Comparison of ENCODE assay signal across 25 mouse cellular contexts in the genomic region with DNA sequence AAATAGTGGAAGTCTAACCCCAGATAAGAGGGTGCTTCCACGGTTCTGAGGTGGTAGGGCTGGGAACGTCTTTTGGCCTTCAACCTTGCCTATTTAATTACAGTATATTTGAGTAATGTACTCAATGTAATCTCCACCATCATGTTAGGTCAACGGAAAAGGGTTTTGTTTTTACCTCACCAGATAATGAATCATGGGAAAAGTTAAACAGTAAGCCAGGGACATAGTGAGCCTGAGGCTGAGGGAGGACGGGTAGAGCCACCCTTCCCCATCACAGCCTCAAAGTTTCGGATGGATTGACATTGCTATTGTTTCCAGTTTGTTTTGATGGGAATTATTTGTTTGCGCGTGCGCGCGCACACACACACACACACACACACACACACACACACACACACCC.
DNase-seq lines count a peak whose midpoint lies in the region; ATAC-seq lines count a peak whose summit lies in the region.
"Had no signal": no experiment of that assay in that cellular context is flagged by ENCODE, and none has a peak within 500 bp of the region (broad histone marks: within the 10 kb centered on the region; RNA-seq: fewer than 3 reads in every experiment).

No protein-coding gene starts in this region.

- ATAC-seq in kidney, embryonic 16.5 days (ENCODE audit: low FRiP score, low TSS enrichment): 0 out of 2 replicates have a peak, but pooled peaks have one; percentile 12
- peak; percentile 53; the same call in 1 of the 2 replicates for ATAC-seq in stomach, embryonic 15.5 days (ENCODE audit: insufficient read depth, low FRiP score, low read depth)
- ATAC-seq: forebrain, embryonic 13.5 days; forebrain, embryonic 16.5 days; Patski had no signal

- H3K27me3 ChIP-seq in kidney, embryonic 16.5 days (ENCODE audit: insufficient read depth, low read length): no peaks in the 10 kb centered on the region
- no peaks in the 10 kb centered on the region for H3K27me3 ChIP-seq in stomach, embryonic 15.5 days (replicated peaks)
- H3K27me3 ChIP-seq: forebrain, embryonic 13.5 days; heart, embryonic 12.5 days; heart, embryonic 15.5 days; hindbrain, embryonic 13.5 days; Patski had no signal

- no peak overlapping the region for H3K4me2 ChIP-seq in kidney, embryonic 16.5 days (replicated peaks; ENCODE audit: low read depth, low read length)
- no peak overlapping the region for H3K4me2 ChIP-seq in stomach, embryonic 15.5 days
- H3K4me2 ChIP-seq: forebrain, embryonic 13.5 days; heart, embryonic 12.5 days; heart, embryonic 15.5 days; hindbrain, embryonic 13.5 days had no signal

- no peaks in the 10 kb centered on the region for H3K36me3 ChIP-seq in kidney, embryonic 16.5 days (ENCODE audit: insufficient read depth, low read length)
- H3K36me3 ChIP-seq in stomach, embryonic 15.5 days: no peaks in the 10 kb centered on the region
- H3K36me3 ChIP-seq: forebrain, embryonic 10.5 days; heart, embryonic 12.5 days; heart, embryonic 15.5 days; hindbrain, embryonic 10.5 days; hindbrain, embryonic 13.5 days had no signal

- DNase-seq in heart, adult 11 months: peak; percentile 42
- DNase-seq in heart, adult 9 months (ENCODE audit: low spot score in 2 of 2): no peak
- DNase-seq in kidney, adult 18-20 months: peak; percentile 8
- DNase-seq in kidney, postnatal 10 days: no peak
- no peak for DNase-seq in kidney, postnatal 25 days
- DNase-seq in spleen, postnatal 36 days (ENCODE audit: low spot score in 2 of 2): no peak
- DNase-seq: adrenal gland, postnatal 10 days; adrenal gland, postnatal 36 days; cerebellum, adult 18-20 months; cerebellum, adult 9-10 months; cerebellum, postnatal 14 days; gastrocnemius, postnatal 10 days; gastrocnemius, postnatal 36 days; heart, postnatal 10 days; heart, postnatal 36 days had no signal

- H3K27ac ChIP-seq in kidney, embryonic 16.5 days (ENCODE audit: low read length): no peak overlapping the region
- no peak overlapping the region for H3K27ac ChIP-seq in stomach, embryonic 15.5 days
- H3K27ac ChIP-seq: forebrain, embryonic 10.5 days; forebrain, embryonic 13.5 days; heart, embryonic 15.5 days; hindbrain, embryonic 10.5 days; hindbrain, embryonic 13.5 days had no signal

- H3K9ac ChIP-seq in kidney, embryonic 16.5 days (replicated peaks; ENCODE audit: low read length): no peak overlapping the region
- no peak overlapping the region for H3K9ac ChIP-seq in stomach, embryonic 15.5 days
- H3K9ac ChIP-seq: forebrain, embryonic 13.5 days; heart, embryonic 12.5 days; heart, embryonic 15.5 days; hindbrain, embryonic 13.5 days had no signal

- peaks cover 4% of the 10 kb centered on the region; the same call in 1 of the 2 replicates for H3K9me3 ChIP-seq in kidney, embryonic 16.5 days (ENCODE audit: low read length)
- no peaks in the 10 kb centered on the region for H3K9me3 ChIP-seq in stomach, embryonic 15.5 days
- H3K9me3 ChIP-seq: forebrain, embryonic 10.5 days; forebrain, embryonic 13.5 days; hindbrain, embryonic 10.5 days; hindbrain, embryonic 13.5 days had no signal

- no peak overlapping the region for H3K4me3 ChIP-seq in kidney, embryonic 16.5 days (ENCODE audit: low read length)
- H3K4me3 ChIP-seq in stomach, embryonic 15.5 days (replicated peaks): no peak overlapping the region
- H3K4me3 ChIP-seq: forebrain, embryonic 10.5 days; forebrain, embryonic 13.5 days; heart, embryonic 12.5 days; heart, embryonic 15.5 days; hindbrain, embryonic 10.5 days; hindbrain, embryonic 13.5 days had no signal

- WGBS in kidney, embryonic 16.5 days: 64% methylated on average over 10 of the region's 10 CpGs
- WGBS in stomach, embryonic 15.5 days: 62% methylated on average over 10 of the region's 10 CpGs

- peaks cover 11% of the 10 kb centered on the region; the same call in 1 of the 2 replicates for H3K4me1 ChIP-seq in kidney, embryonic 16.5 days (ENCODE audit: insufficient read depth, low read length)
- no peaks in the 10 kb centered on the region for H3K4me1 ChIP-seq in stomach, embryonic 15.5 days
- H3K4me1 ChIP-seq: heart, embryonic 12.5 days; heart, embryonic 15.5 days had no signal

Comparison
In these comparisons a context has a peak if more than half of its experiments do, and no peak if none do; other contexts are left out.
1. DNase-seq: peak in heart, adult 11 months (single experiment) and kidney, adult 18-20 months (single experiment); none in heart, adult 9 months (0 of 2), kidney, postnatal 10 days (single experiment), kidney, postnatal 25 days (0 of 2) and spleen, postnatal 36 days (0 of 2).